33 mouse cellular contexts compared by ENCODE assay signal in genomic region chr5:143961176-143961575, GRCm38 (mm10). TPM values are rescaled to one million over a fixed set of nuclear protein-coding genes. Genes with fewer than 3 reads are reported as not detected.
"Had no signal": no experiment of that assay in that cellular context is flagged by ENCODE, and none has a peak within 500 bp of the region (broad histone marks: within the 10 kb centered on the region; RNA-seq: fewer than 3 reads in every experiment).

No protein-coding gene starts in this region.

- H3K27ac ChIP-seq: limb, embryonic 10.5 days; limb, embryonic 12.5 days; limb, embryonic 13.5 days; limb, embryonic 15.5 days; liver, embryonic 12.5 days; liver, embryonic 13.5 days; liver, embryonic 14.5 days; liver, embryonic 15.5 days; lung, embryonic 15.5 days; macrophage; midbrain, embryonic 10.5 days; midbrain, embryonic 12.5 days; midbrain, embryonic 13.5 days; midbrain, embryonic 15.5 days; neural tube, embryonic 12.5 days had no signal

- H3K36me3 ChIP-seq: limb, embryonic 10.5 days; limb, embryonic 12.5 days; limb, embryonic 13.5 days; limb, embryonic 15.5 days; liver, embryonic 12.5 days; liver, embryonic 13.5 days; liver, embryonic 15.5 days; lung, embryonic 15.5 days; midbrain, embryonic 10.5 days; midbrain, embryonic 12.5 days; midbrain, embryonic 15.5 days; neural tube, embryonic 12.5 days had no signal

- H3K4me3 ChIP-seq: limb, embryonic 10.5 days; limb, embryonic 12.5 days; limb, embryonic 13.5 days; limb, embryonic 15.5 days; liver, embryonic 12.5 days; liver, embryonic 13.5 days; liver, embryonic 15.5 days; lung, embryonic 15.5 days; megakaryocyte, embryonic 14.5 days; midbrain, embryonic 10.5 days; midbrain, embryonic 12.5 days; midbrain, embryonic 13.5 days; midbrain, embryonic 15.5 days; myocyte; neural tube, embryonic 12.5 days had no signal

- H3K27me3 ChIP-seq: limb, embryonic 12.5 days; limb, embryonic 13.5 days; limb, embryonic 15.5 days; liver, embryonic 12.5 days; liver, embryonic 13.5 days; lung, embryonic 15.5 days; midbrain, embryonic 12.5 days; midbrain, embryonic 13.5 days; midbrain, embryonic 15.5 days; neural tube, embryonic 12.5 days had no signal

- DNase-seq: left cerebral cortex, postnatal 4 days; liver; liver, embryonic 13.5 days; liver, postnatal 0 days; lung, adult 18-20 months; lung, adult 2 months; lung, embryonic 14.5 days; lung, postnatal 10 days; lung, postnatal 14 days; lung, postnatal 36 days; midbrain, embryonic 14.5 days had no signal

- H3K9me3 ChIP-seq: limb, embryonic 10.5 days; limb, embryonic 15.5 days; liver, embryonic 12.5 days; liver, embryonic 13.5 days; liver, embryonic 15.5 days; lung, embryonic 15.5 days; midbrain, embryonic 12.5 days; midbrain, embryonic 13.5 days; midbrain, embryonic 15.5 days; neural tube, embryonic 12.5 days had no signal

- H3K4me1 ChIP-seq: limb, embryonic 10.5 days; limb, embryonic 12.5 days; limb, embryonic 13.5 days; limb, embryonic 15.5 days; liver, embryonic 12.5 days; liver, embryonic 13.5 days; liver, embryonic 15.5 days; lung, embryonic 15.5 days; megakaryocyte, embryonic 14.5 days; midbrain, embryonic 10.5 days; midbrain, embryonic 12.5 days; midbrain, embryonic 13.5 days; midbrain, embryonic 15.5 days; neural tube, embryonic 12.5 days had no signal

RNA-seq across cellular contexts. Expression of gene Rsph10b, which starts 28.3 kb away (rescaled TPM):
- total RNA-seq: liver, adult 2 months had no signal
- polyA plus RNA-seq: liver, adult 2 months; macrophage; myocyte had no signal

RNA-seq across cellular contexts. Expression of gene Gm42421, which starts 33.2 kb away (rescaled TPM):
- total RNA-seq: liver, adult 2 months; megakaryocyte-erythroid progenitor cell, adult 5-6 weeks; midbrain, postnatal 0 days; monocyte, adult 5-6 weeks had no signal
- polyA plus RNA-seq: liver, adult 2 months; liver, embryonic 13.5 days; liver, postnatal 0 days; lung, adult 2 months; lung, embryonic 16.5 days; lung, postnatal 0 days had no signal
